Comparison of ENCODE assay signal across 8 mouse cellular contexts in genomic region chr19:5795668-5796572, GRCm38 (mm10). TPM values are rescaled to one million over a fixed set of nuclear protein-coding genes. Genes with fewer than 3 reads are reported as not detected.
A peak's percentile ranks its signal among the peaks of the same experiment; 100 is the strongest.
DNase-seq lines count a peak whose midpoint lies in the region; ATAC-seq lines count a peak whose summit lies in the region.

No protein-coding gene starts in this region.

- peaks cover 42% of the 10 kb centered on the region for H3K36me3 ChIP-seq in embryonic facial prominence, embryonic 15.5 days
- peaks cover 44% of the 10 kb centered on the region for H3K36me3 ChIP-seq in limb, embryonic 13.5 days
- H3K36me3 ChIP-seq in stomach, embryonic 14.5 days (ENCODE audit: control insufficient read depth, insufficient read depth, low read length), result peaks cover 53% of the 10 kb centered on the region

- no peak for ATAC-seq in embryonic facial prominence, embryonic 15.5 days (ENCODE audit: insufficient number of reproducible peaks, low FRiP score, low TSS enrichment, low read depth)
- ATAC-seq in limb, embryonic 13.5 days (ENCODE audit: low FRiP score, low read depth), result no peak
- no peak for ATAC-seq in stomach, embryonic 14.5 days (ENCODE audit: insufficient number of reproducible peaks, insufficient read depth, low FRiP score, low read depth)

- H3K9ac ChIP-seq in embryonic facial prominence, embryonic 15.5 days, result peak overlapping the region; percentile 33
- H3K9ac ChIP-seq in limb, embryonic 13.5 days, result peak overlapping the region; percentile 100
- 0 out of 2 replicates have a peak overlapping the region, but pooled peaks have one; percentile 21 for H3K9ac ChIP-seq in stomach, embryonic 14.5 days (replicated peaks; ENCODE audit: low read depth, low read length)

- 53% methylated on average over 11 of the region's 11 CpGs for WGBS in embryonic facial prominence, embryonic 15.5 days
- 67% methylated on average over 11 of the region's 11 CpGs for WGBS in limb, embryonic 13.5 days
- WGBS in stomach, embryonic 14.5 days, result 57% methylated on average over 11 of the region's 11 CpGs

- peak overlapping the region; percentile 87 for H3K4me2 ChIP-seq in embryonic facial prominence, embryonic 15.5 days (replicated peaks)
- peak overlapping the region; percentile 95 for H3K4me2 ChIP-seq in limb, embryonic 13.5 days (replicated peaks)
- H3K4me2 ChIP-seq in stomach, embryonic 14.5 days (replicated peaks; ENCODE audit: low read depth, low read length), result peak overlapping the region; percentile 95

- H3K27ac ChIP-seq in embryonic facial prominence, embryonic 15.5 days (replicated peaks), result peak overlapping the region; percentile 35
- peak overlapping the region; percentile 61 for H3K27ac ChIP-seq in limb, embryonic 13.5 days
- H3K27ac ChIP-seq in stomach, embryonic 14.5 days (ENCODE audit: low read length), result peak overlapping the region; percentile 28; the same call in 1 of the 2 replicates

- H3K4me3 ChIP-seq in embryonic facial prominence, embryonic 15.5 days (replicated peaks), result peak overlapping the region; percentile 73
- H3K4me3 ChIP-seq in limb, embryonic 13.5 days, result peak overlapping the region; percentile 99
- H3K4me3 ChIP-seq in stomach, embryonic 14.5 days (ENCODE audit: low read depth, low read length), result peak overlapping the region; percentile 92

- DNase-seq in embryo, embryonic 10 days (ENCODE audit: low spot score), result peak; percentile 33
- DNase-seq in embryo, embryonic 9.5 days (ENCODE audit: extremely low spot score), result no peak
- peak; percentile 64 for DNase-seq in 3T3-L1 (ENCODE audit: low read depth, low spot score)
- DNase-seq in yolk sac, embryonic 10.5 days (ENCODE audit: low spot score), result no peak
- DNase-seq in layer of hippocampus, postnatal 36 days, result no peak

- H3K4me1 ChIP-seq in embryonic facial prominence, embryonic 15.5 days, result peaks cover 32% of the 10 kb centered on the region
- peaks cover 39% of the 10 kb centered on the region for H3K4me1 ChIP-seq in limb, embryonic 13.5 days
- peaks cover 17% of the 10 kb centered on the region for H3K4me1 ChIP-seq in stomach, embryonic 14.5 days (ENCODE audit: control insufficient read depth, insufficient read depth, low read length)

- no peaks in the 10 kb centered on the region for H3K9me3 ChIP-seq in embryonic facial prominence, embryonic 15.5 days (replicated peaks)
- no peaks in the 10 kb centered on the region for H3K9me3 ChIP-seq in limb, embryonic 13.5 days
- H3K9me3 ChIP-seq in stomach, embryonic 14.5 days (ENCODE audit: control insufficient read depth, low read depth, low read length), result no peaks in the 10 kb centered on the region

- H3K27me3 ChIP-seq in embryonic facial prominence, embryonic 15.5 days, result no peaks in the 10 kb centered on the region
- no peaks in the 10 kb centered on the region for H3K27me3 ChIP-seq in limb, embryonic 13.5 days
- H3K27me3 ChIP-seq in stomach, embryonic 14.5 days (ENCODE audit: control insufficient read depth, insufficient read depth, low read length), result no peaks in the 10 kb centered on the region

RNA-seq across cellular contexts. Expression of gene Scyl1, which starts 24.7 kb away (rescaled TPM):
- polyA plus RNA-seq in embryonic facial prominence, embryonic 15.5 days (2015; fragmentation: Nextera tagmentation; extraction: Ambion mirVana), result 81.4 and 81.8 TPM in 2 replicates
- polyA plus RNA-seq in limb, embryonic 13.5 days (2015; fragmentation: Nextera tagmentation; extraction: Ambion mirVana), result 76.9 and 82.7 TPM in 2 replicates
- 67.6 and 72.1 TPM in 2 replicates for polyA plus RNA-seq in stomach, embryonic 14.5 days (2014; fragmentation: Nextera tagmentation; extraction: Ambion mirVana)
- 10 to 100 TPM; 75.6 to 75.9 TPM for total RNA-seq in layer of hippocampus, postnatal 36 days (2021)

RNA-seq across cellular contexts. Expression of gene Ltbp3, which starts 55.2 kb away (rescaled TPM):
- 52.5 and 53.5 TPM in 2 replicates for polyA plus RNA-seq in embryonic facial prominence, embryonic 15.5 days (2015; fragmentation: Nextera tagmentation; extraction: Ambion mirVana)
- polyA plus RNA-seq in limb, embryonic 13.5 days (2015; fragmentation: Nextera tagmentation; extraction: Ambion mirVana), result 41.1 and 48.9 TPM in 2 replicates
- 33.8 and 35.2 TPM in 2 replicates for polyA plus RNA-seq in stomach, embryonic 14.5 days (2014; fragmentation: Nextera tagmentation; extraction: Ambion mirVana)
- total RNA-seq in layer of hippocampus, postnatal 36 days (2021), result 10 to 100 TPM; 24.9 to 28.0 TPM

Comparison
In these comparisons a context has a peak if more than half of its experiments do, and no peak if none do; other contexts are left out.
1. DNase-seq: peak in embryo, embryonic 10 days (single experiment) and 3T3-L1 (single experiment); none in embryo, embryonic 9.5 days (single experiment), yolk sac, embryonic 10.5 days (single experiment) and layer of hippocampus, postnatal 36 days (0 of 2).
2. H3K9ac ChIP-seq: peak in every context shown above with its lines; median percentile 100 in limb, embryonic 13.5 days; 33 in embryonic facial prominence, embryonic 15.5 days; 21 in stomach, embryonic 14.5 days.
3. Peak in every context shown above with its lines, with median percentiles within 50 percentile points of each other: H3K27ac ChIP-seq, H3K4me2 ChIP-seq and H3K4me3 ChIP-seq.